Mouse (Mus musculus): Measurements from ENCODE around the gene Rpl7a. TPM values are rescaled to one million over a fixed set of nuclear protein-coding genes. Genes with fewer than 3 reads are reported as not detected.

The Rpl7a gene
- 1,773 and 2,822 TPM in 2 replicates for polyA plus RNA-seq (2012; ENCODE audit: low replicate concordance)

GRCm38 (mm10) chr2:26910124-26910993 lies at the start of gene Rpl7a, which contains the start of gene Med22:
Gene Rpl7a, plus strand, starts transcription at chr2:26910764.
Gene Med22, minus strand, starts transcription at chr2:26910677.

GRCm38 (mm10) chr2:26864879-26865278 lies 45.7 kb upstream of the Rpl7a start, which contains the start of gene Abo:
Gene Abo, minus strand, starts transcription at chr2:26864979.

GRCm38 (mm10) chr2:26902467-26903220 lies 7.9 kb upstream of the Rpl7a start, which contains the start of gene Surf6:
Gene Surf6, minus strand, starts transcription at chr2:26902879.

GRCm38 (mm10) chr2:26915927-26916728 lies 5.6 kb downstream of the Rpl7a start, which contains the start of the genes Surf2 and Surf1:
Gene Surf2, plus strand, starts transcription at chr2:26916367.
Gene Surf1, minus strand, starts transcription at chr2:26916530.

GRCm38 (mm10) chr2:26933304-26934055 lies 22.9 kb downstream of the Rpl7a start, which contains the start of the genes Surf4 and Stkld1:
Gene Surf4, minus strand, starts transcription at chr2:26933928.
Gene Stkld1, plus strand, starts transcription at chr2:26934047.

Other genes with a start within 250 kb of the Rpl7a start
- 0.49 TPM in 1 of 2 replicates, not detected in the other for gene Lcn4, start 239.5 kb upstream of the Rpl7a start, polyA plus RNA-seq (2012; ENCODE audit: low replicate concordance)
- gene Abo, start 45.8 kb upstream of the Rpl7a start, polyA plus RNA-seq (2012; ENCODE audit: low replicate concordance), result not detected in 2 replicates
- 17.3 and 24.2 TPM in 2 replicates for gene Surf6, start 7.9 kb upstream of the Rpl7a start, polyA plus RNA-seq (2012; ENCODE audit: low replicate concordance)
- 30.0 and 42.0 TPM in 2 replicates for gene Med22, start 87 bp upstream of the Rpl7a start, polyA plus RNA-seq (2012; ENCODE audit: low replicate concordance)
- gene Surf2, start 5.6 kb downstream of the Rpl7a start, polyA plus RNA-seq (2012; ENCODE audit: low replicate concordance), result 3.5 and 9.7 TPM in 2 replicates
- gene Surf1, start 5.8 kb downstream of the Rpl7a start, polyA plus RNA-seq (2012; ENCODE audit: low replicate concordance), result 16.2 and 34.5 TPM in 2 replicates
- 81.8 and 126 TPM in 2 replicates for gene Surf4, start 23.2 kb downstream of the Rpl7a start, polyA plus RNA-seq (2012; ENCODE audit: low replicate concordance)
- gene Stkld1, start 23.3 kb downstream of the Rpl7a start, polyA plus RNA-seq (2012; ENCODE audit: low replicate concordance), result 0.08 and 0.20 TPM in 2 replicates
- gene Rexo4, start 53.6 kb downstream of the Rpl7a start, polyA plus RNA-seq (2012; ENCODE audit: low replicate concordance), result 114 and 123 TPM in 2 replicates
- gene Adamts13, start 62.7 kb downstream of the Rpl7a start, polyA plus RNA-seq (2012; ENCODE audit: low replicate concordance), result 0.13 and 0.31 TPM in 2 replicates
- 13.2 and 37.1 TPM in 2 replicates for gene Cacfd1, start 99.2 kb downstream of the Rpl7a start, polyA plus RNA-seq (2012; ENCODE audit: low replicate concordance)
- 18.4 and 23.1 TPM in 2 replicates for gene Slc2a6, start 117.2 kb downstream of the Rpl7a start, polyA plus RNA-seq (2012; ENCODE audit: low replicate concordance)
- gene Mymk, start 161.4 kb downstream of the Rpl7a start, polyA plus RNA-seq (2012; ENCODE audit: low replicate concordance), result not detected in 2 replicates
- 0.08 and 1.0 TPM in 2 replicates for gene Adamtsl2, start 168.6 kb downstream of the Rpl7a start, polyA plus RNA-seq (2012; ENCODE audit: low replicate concordance)
- gene Fam163b, start 231.7 kb downstream of the Rpl7a start, polyA plus RNA-seq (2012; ENCODE audit: low replicate concordance), result 0.07 TPM in 1 of 2 replicates, not detected in the other